Mouse (Mus musculus): Measurements from ENCODE around the gene Actg2.
"Not testable (repeated sequence)": the region's sequence is repeated elsewhere in the genome, so short reads cannot be mapped to it uniquely, and the experiment has no call there.

Gene Actg2

GRCm38 (mm10) chr6:83536028-83536794 lies at the start of gene Actg2:
Actg2 (minus strand) TSS chr6:83536265.
- DNase-seq, result peak; percentile 10

DNA sequence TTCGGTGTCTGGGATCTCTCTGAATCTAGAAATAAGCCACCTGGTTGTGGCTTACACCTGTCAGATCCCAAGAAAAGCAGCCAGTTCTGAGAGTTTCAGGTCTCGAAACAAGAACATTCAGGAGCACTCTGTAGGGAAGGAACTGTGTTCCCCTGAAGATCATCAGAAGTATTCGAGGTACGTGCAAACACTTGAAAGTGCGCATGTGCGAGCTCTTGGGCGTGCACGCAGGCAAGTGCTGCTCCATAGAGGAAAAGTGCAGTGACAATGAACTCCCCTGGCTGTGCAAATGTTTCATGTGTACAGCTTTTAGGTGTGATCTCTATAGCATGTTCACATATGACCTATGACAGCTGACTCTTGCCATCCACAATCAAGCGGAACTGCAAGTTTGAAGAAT lies 49.3 kb upstream of the Actg2 start:
- not testable (repeated sequence) for DNase-seq

DNA sequence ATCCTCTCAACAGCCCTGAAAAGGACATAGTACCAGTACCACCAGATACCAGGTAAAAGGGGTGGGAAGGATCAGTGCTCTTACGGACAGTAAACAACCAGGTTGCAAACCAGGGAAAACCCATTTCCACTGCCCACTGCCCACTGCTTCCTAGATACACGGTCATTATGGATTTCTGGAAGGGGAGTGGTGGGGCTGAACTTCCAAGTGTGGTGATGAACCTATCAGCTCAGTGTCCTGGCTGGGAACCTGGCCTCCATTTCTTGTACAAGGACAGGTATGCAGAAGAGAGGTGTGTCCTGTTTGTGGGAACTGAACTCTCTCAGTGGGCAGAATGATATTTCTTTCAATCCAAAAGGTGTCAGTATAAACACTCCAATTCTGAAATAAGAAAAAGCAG lies 47.5 kb upstream of the Actg2 start:
- no peak for DNase-seq

- peak; percentile 85 for DNase-seq
These were observed 46.8 kb upstream of the Actg2 start for GRCm38 (mm10) chr6:83582938-83583270.

DNA sequence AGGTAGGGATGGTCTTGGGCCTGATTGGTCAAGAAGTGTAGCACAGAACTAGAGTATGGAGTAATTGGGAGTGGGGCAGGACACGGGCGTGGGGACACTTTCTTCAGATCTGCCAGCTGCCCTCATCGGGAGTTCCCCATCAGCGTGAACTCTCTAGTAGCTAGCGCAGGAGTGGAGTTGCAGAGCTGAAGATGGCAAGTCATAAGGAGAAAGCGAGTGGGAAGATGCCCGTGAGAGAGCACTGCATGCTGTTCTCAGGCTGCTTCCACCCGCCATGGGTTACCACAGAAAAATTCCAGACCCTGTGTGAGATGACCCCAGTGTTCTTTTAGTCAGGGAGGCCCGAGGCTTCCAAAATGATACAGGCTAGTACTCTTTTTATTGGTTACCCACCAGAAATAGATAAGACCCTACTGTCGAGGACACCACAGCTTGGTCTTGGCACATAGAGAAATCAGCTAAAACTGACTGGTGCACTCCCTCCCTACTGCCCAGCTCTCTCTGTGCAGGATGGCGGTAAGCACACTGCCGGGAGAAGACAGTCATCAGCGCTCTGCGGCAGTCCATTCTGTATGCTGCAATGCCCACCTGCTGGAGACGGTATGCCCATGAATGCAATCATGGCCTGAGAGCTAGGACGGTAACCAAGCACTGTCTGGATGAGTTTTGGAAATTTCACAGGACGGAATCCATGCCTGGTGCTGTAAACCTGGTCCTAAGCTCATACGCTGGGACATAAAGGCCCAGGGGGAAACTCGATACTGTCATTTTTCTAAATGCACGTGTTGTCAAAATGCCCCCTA lies 46.3 kb upstream of the Actg2 start:
- DNase-seq, result no peak

DNA sequence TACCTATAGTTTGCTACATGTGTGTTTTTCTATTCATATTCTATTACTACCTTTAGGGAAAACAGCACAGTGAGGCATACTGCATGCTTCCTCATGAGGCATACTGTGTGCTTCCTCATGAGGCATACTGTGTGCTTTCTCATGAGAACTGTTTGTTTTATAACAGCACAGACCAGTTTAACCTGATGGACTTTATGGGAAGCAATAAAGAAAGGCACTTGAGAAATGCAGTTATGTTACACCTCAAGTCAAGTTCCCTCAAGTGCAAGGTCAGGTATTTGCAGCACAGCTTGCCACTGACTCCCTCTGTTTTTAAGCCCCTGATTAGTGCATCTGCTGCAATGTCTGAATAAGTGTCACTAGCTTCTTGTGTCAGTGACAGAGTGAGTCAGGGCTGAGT lies 41.5 kb upstream of the Actg2 start:
- no peak for DNase-seq

GRCm38 (mm10) chr6:83575609-83576008 lies 39.5 kb upstream of the Actg2 start:
- DNase-seq, result no peak

- no peak for DNase-seq
These were observed 36.6 kb upstream of the Actg2 start, which contains the start of gene Stambp for GRCm38 (mm10) chr6:83572671-83573070. Stambp (minus strand) TSS chr6:83572729.

- peak; percentile 95 for DNase-seq
These were observed 36.0 kb upstream of the Actg2 start for GRCm38 (mm10) chr6:83571840-83572667.

GRCm38 (mm10) chr6:83568901-83569862 lies 33.1 kb upstream of the Actg2 start:
- DNase-seq, result no peak

- no peak for DNase-seq
These were observed 19.9 kb upstream of the Actg2 start for GRCm38 (mm10) chr6:83555972-83556371.

DNA sequence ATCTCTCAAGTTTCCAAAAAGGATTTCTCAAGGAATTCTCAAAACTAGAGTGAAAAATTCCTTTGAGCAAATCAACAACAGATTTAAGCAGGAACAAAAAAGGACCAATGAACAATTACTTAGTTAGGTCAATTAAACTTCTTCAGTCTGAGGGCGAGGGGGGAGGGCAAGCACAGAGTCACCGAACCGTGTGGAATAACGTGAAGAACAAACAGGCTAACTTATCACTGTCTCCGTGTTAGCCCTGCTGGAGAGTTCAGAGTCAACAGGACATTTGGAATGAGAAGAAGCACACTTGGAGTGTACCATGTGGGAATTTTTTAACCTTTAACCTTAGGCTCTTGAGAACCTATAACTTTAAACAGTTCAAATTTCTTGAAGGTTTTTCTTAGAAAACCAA lies 12.3 kb upstream of the Actg2 start:
- DNase-seq, result peak; percentile 3

GRCm38 (mm10) chr6:83545778-83546177 lies 9.7 kb upstream of the Actg2 start:
- DNase-seq, result no peak

- DNase-seq, result no peak
These were observed 5.8 kb upstream of the Actg2 start for GRCm38 (mm10) chr6:83541756-83542456.

GRCm38 (mm10) chr6:83540017-83540416 lies 4.0 kb upstream of the Actg2 start:
- peak; percentile 7 for DNase-seq

- DNase-seq, result no peak
These were observed 662 bp upstream of the Actg2 start for GRCm38 (mm10) chr6:83536795-83537059.

DNA sequence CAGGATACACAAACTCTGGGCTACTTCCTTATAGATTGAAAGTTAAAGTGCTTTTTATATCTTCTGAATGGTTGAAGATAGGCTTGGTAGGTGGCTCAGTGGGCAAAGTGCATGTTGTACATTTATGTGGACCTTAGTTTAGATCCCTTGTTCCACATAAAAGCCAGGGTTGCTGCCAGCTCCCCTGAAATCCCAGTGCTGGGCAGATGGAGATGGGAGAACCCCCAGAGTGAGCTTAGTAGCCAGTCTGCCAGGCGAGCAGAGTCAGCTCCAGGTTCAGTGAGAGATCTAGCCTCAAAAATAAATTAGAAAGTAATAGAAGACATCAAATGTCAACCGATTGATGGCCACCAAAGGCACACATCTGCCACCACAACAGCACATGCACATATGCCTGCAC lies 3.5 kb downstream of the Actg2 start:
- no peak for DNase-seq

GRCm38 (mm10) chr6:83523194-83523593 lies 12.9 kb downstream of the Actg2 start:
- no peak for DNase-seq

GRCm38 (mm10) chr6:83521784-83522183 lies 14.3 kb downstream of the Actg2 start:
- DNase-seq, result no peak

- no peak for DNase-seq
These were observed 17.4 kb downstream of the Actg2 start for GRCm38 (mm10) chr6:83518637-83519036.

- no peak for DNase-seq
These were observed 20.9 kb downstream of the Actg2 start for GRCm38 (mm10) chr6:83515172-83515571.

- DNase-seq, result peak; percentile 56
These were observed 23.6 kb downstream of the Actg2 start for GRCm38 (mm10) chr6:83512495-83512894.

Measured in embryo, embryonic 11 days (tissue).